Mouse (Mus musculus): ENCODE data around the gene Col4a1.

Col4a1 gene

GRCm38 (mm10) chr8:11331561-11331960 lies 18.9 kb upstream of the Col4a1 start:
- no peak for DNase-seq (ENCODE audit: low spot score in 2 of 2)

- no peak for DNase-seq (ENCODE audit: low spot score in 2 of 2)
Observed at GRCm38 (mm10) chr8:11327722-11328417, 15.2 kb upstream of the Col4a1 start.

GRCm38 (mm10) chr8:11327298-11327697 lies 14.7 kb upstream of the Col4a1 start:
- no peak for DNase-seq (ENCODE audit: low spot score in 2 of 2)

GRCm38 (mm10) chr8:11324801-11325395 lies 12.3 kb upstream of the Col4a1 start:
- no peak for DNase-seq (ENCODE audit: low spot score in 2 of 2)

- DNase-seq (ENCODE audit: low spot score in 2 of 2), result no peak
Observed at GRCm38 (mm10) chr8:11323681-11324080, 11.1 kb upstream of the Col4a1 start.

- DNase-seq (ENCODE audit: low spot score in 2 of 2), result no peak
Observed at GRCm38 (mm10) chr8:11322724-11323585, 10.3 kb upstream of the Col4a1 start.

GRCm38 (mm10) chr8:11321841-11322240 lies 9.2 kb upstream of the Col4a1 start:
- DNase-seq (ENCODE audit: low spot score in 2 of 2), result no peak

GRCm38 (mm10) chr8:11319405-11319804 lies 6.8 kb upstream of the Col4a1 start:
- no peak for DNase-seq (ENCODE audit: low spot score in 2 of 2)

GRCm38 (mm10) chr8:11316118-11316517 lies 3.5 kb upstream of the Col4a1 start:
- DNase-seq (ENCODE audit: low spot score in 2 of 2), result no peak

GRCm38 (mm10) chr8:11315179-11315943 lies 2.7 kb upstream of the Col4a1 start:
- DNase-seq (ENCODE audit: low spot score in 2 of 2), result no peak

- no peak for DNase-seq (ENCODE audit: low spot score in 2 of 2)
Observed at GRCm38 (mm10) chr8:11314613-11315012, 2.0 kb upstream of the Col4a1 start.

GRCm38 (mm10) chr8:11313176-11314111 lies 818 bp upstream of the Col4a1 start:
- peak; percentile 25 to 39 for DNase-seq (ENCODE audit: low spot score in 2 of 2)

GRCm38 (mm10) chr8:11311681-11312348 lies 811 bp downstream of the Col4a1 start:
- DNase-seq (ENCODE audit: low spot score in 2 of 2), result peak; percentile 34 to 42

- no peak for DNase-seq (ENCODE audit: low spot score in 2 of 2)
Observed at GRCm38 (mm10) chr8:11310049-11310448, 2.6 kb downstream of the Col4a1 start.

GRCm38 (mm10) chr8:11309226-11309625 lies 3.4 kb downstream of the Col4a1 start:
- DNase-seq (ENCODE audit: low spot score in 2 of 2), result no peak

GRCm38 (mm10) chr8:11308570-11308998 lies 4.0 kb downstream of the Col4a1 start:
- no peak for DNase-seq (ENCODE audit: low spot score in 2 of 2)

- no peak for DNase-seq (ENCODE audit: low spot score in 2 of 2)
Observed at GRCm38 (mm10) chr8:11307451-11307850, 5.2 kb downstream of the Col4a1 start.

- no peak for DNase-seq (ENCODE audit: low spot score in 2 of 2)
Observed at GRCm38 (mm10) chr8:11305539-11305938, 7.1 kb downstream of the Col4a1 start.

GRCm38 (mm10) chr8:11304027-11304601 lies 8.5 kb downstream of the Col4a1 start:
- no peak for DNase-seq (ENCODE audit: low spot score in 2 of 2)

GRCm38 (mm10) chr8:11300436-11300835 lies 12.2 kb downstream of the Col4a1 start:
- peak; percentile 43 to 66 for DNase-seq (ENCODE audit: low spot score in 2 of 2)
